Mouse (Mus musculus) embryonic fibroblast, embryonic 13.5 days (primary cell): Measurements from ENCODE around the gene Vmn2r20.
"Not testable (repeated sequence)": the region's sequence is repeated elsewhere in the genome, so short reads cannot be mapped to it uniquely, and the experiment has no call there.

Experiments
- CTCF ChIP-seq: IDR thresholded peaks from 2 replicates; pipeline ENCODE4 v1.5.1; 2011; ENCODE audit warnings: mild to moderate bottlenecking, control low read depth, low read length, moderate library complexity, borderline replicate concordance; ENCODE audit not compliant: insufficient read depth
- POLR2A ChIP-seq: IDR thresholded peaks from 2 replicates; pipeline ENCODE4 v1.6.1; 2011; ENCODE audit warnings: low read depth, mild to moderate bottlenecking, control low read depth, low read length, moderate library complexity

- TF ChIP-seq POLR2A, CTCF: not testable (repeated sequence)
These were observed 6.5 kb upstream of the Vmn2r20 start for GRCm38 (mm10) chr6:123424413-123424812.
